Mouse (Mus musculus) cerebral cortex, adult 2 months (tissue): ENCODE measurements around the gene A830018L16Rik.

Experiments
- WGBS: fragments of 180-500 bp; shearing (Covaris S2); methylation state at CpG from one replicate; pipeline ENCODE4 v1.1.7; 2018; 5-methylcytosine and 5-hydroxymethylcytosine counted together

A830018L16Rik gene

GRCm38 (mm10) chr1:11413894-11414556 is at the start of gene A830018L16Rik:
Gene A830018L16Rik (plus strand): TSS chr1:11414105.
- WGBS, result under 1% methylated on average over 50 of the region's 50 CpGs

GRCm38 (mm10) chr1:11385846-11386245 is 28.1 kb upstream of the A830018L16Rik start:
- WGBS, result 74% methylated on average over 3 of the region's 3 CpGs

GRCm38 (mm10) chr1:11395408-11395807 is 18.5 kb upstream of the A830018L16Rik start:
- 53% methylated on average over 4 of the region's 4 CpGs for WGBS

- WGBS, result 94% methylated on average over 2 of the region's 2 CpGs
Observed at GRCm38 (mm10) chr1:11395996-11396736, 17.7 kb upstream of the A830018L16Rik start.

GRCm38 (mm10) chr1:11401159-11401558 is 12.7 kb upstream of the A830018L16Rik start:
- 63% methylated on average over 2 of the region's 2 CpGs for WGBS

GRCm38 (mm10) chr1:11406026-11406425 is 7.9 kb upstream of the A830018L16Rik start:
- 82% methylated on average over 3 of the region's 3 CpGs for WGBS

GRCm38 (mm10) chr1:11414560-11414959 is 655 bp downstream of the A830018L16Rik start:
- WGBS, result 3% methylated on average over 9 of the region's 9 CpGs

- WGBS, result 45% methylated on average over 1 of the region's 1 CpGs
Observed at GRCm38 (mm10) chr1:11427310-11427709, 13.4 kb downstream of the A830018L16Rik start.

GRCm38 (mm10) chr1:11458353-11458752 is 44.4 kb downstream of the A830018L16Rik start:
- WGBS, result 44% methylated on average over 1 of the region's 1 CpGs

GRCm38 (mm10) chr1:11466325-11466724 is 52.4 kb downstream of the A830018L16Rik start:
- 44% methylated on average over 1 of the region's 1 CpGs for WGBS

- 74% methylated on average over 5 of the region's 5 CpGs for WGBS
Observed at GRCm38 (mm10) chr1:11467065-11467643, 53.2 kb downstream of the A830018L16Rik start.

- WGBS, result 71% methylated on average over 2 of the region's 2 CpGs
Observed at GRCm38 (mm10) chr1:11492936-11493335, 79.0 kb downstream of the A830018L16Rik start.

- 23% methylated on average over 1 of the region's 1 CpGs for WGBS
Observed at GRCm38 (mm10) chr1:11549810-11550209, 135.9 kb downstream of the A830018L16Rik start.

- 9% methylated on average over 6 of the region's 6 CpGs for WGBS
Observed at GRCm38 (mm10) chr1:11565309-11565708, 151.4 kb downstream of the A830018L16Rik start.

GRCm38 (mm10) chr1:11566730-11567129 is 152.8 kb downstream of the A830018L16Rik start:
- 33% methylated on average over 2 of the region's 2 CpGs for WGBS

- 86% methylated on average over 2 of the region's 2 CpGs for WGBS
Observed at GRCm38 (mm10) chr1:11570274-11570673, 156.4 kb downstream of the A830018L16Rik start.

- WGBS, result 42% methylated on average over 2 of the region's 2 CpGs
Observed at GRCm38 (mm10) chr1:11573462-11573861, 159.6 kb downstream of the A830018L16Rik start.

- WGBS, result 46% methylated on average over 4 of the region's 4 CpGs
Observed at GRCm38 (mm10) chr1:11580026-11580425, 166.1 kb downstream of the A830018L16Rik start.

- 54% methylated on average over 10 of the region's 10 CpGs for WGBS
Observed at GRCm38 (mm10) chr1:11588305-11588704, 174.4 kb downstream of the A830018L16Rik start.

- WGBS, result 54% methylated on average over 2 of the region's 2 CpGs
Observed at GRCm38 (mm10) chr1:11657341-11658060, 243.6 kb downstream of the A830018L16Rik start.

- 44% methylated on average over 3 of the region's 3 CpGs for WGBS
Observed at GRCm38 (mm10) chr1:11658061-11658625, 244.2 kb downstream of the A830018L16Rik start.

- WGBS, result 34% methylated on average over 2 of the region's 2 CpGs
Observed at GRCm38 (mm10) chr1:11748424-11748823, 334.5 kb downstream of the A830018L16Rik start.
